Mouse (Mus musculus) thymus, postnatal 14 days (tissue): Measurements from ENCODE around the gene Csrnp1.
A peak's percentile ranks its signal among the peaks of the same experiment; 100 is the strongest.

ENCODE experiments used
- DNase-seq: peaks from one replicate; pipeline ENCODE4 v3.0.0; 2021

Gene Csrnp1

DNA sequence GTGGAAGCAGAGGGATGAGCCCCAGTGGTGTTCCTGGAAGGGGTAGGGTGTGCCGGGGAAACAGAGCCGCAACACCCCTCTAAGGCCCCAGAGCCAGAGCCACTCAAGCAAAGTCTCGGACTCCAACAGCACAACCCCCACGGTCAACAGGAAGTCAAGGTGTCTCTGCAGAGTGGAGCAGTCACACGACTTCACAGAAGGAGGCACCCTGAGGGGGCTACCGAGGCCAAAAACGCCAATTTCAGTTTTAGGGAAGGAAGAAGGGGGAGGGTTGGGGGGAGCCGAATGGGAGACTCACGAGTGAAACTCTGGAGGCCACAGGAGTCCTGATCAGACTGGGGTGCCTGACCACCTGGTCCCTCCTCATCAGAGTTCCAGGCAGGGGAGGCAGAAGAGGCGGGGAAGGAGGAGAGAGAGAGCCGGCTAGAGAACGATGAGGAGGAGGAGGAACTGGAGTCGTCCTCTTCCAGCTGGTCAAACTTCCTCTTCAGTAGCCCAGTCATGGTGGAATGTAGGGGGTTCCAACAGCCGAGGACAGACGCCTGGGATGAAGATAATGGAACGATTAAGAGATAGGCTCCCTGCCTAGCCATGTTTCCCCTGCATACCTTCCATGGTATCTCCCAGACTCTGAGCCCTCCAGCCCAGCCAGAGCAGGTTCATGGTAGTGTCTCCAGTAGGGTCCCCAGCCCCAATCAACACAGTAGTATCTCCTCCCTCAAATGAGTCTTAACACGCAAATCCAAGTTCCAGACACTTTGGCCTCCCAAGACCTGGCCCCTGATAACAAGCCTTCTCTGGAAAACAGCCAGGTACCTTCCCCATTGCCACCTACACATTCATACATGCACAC, 7.5 kb downstream of the Csrnp1 start:
- DNase-seq: peak; percentile 65

GRCm38 (mm10) chr9:119975286-119975685, 9.2 kb downstream of the Csrnp1 start:
- DNase-seq: no peak

GRCm38 (mm10) chr9:119974609-119975008, 9.8 kb downstream of the Csrnp1 start:
- DNase-seq: peak; percentile 39

DNA sequence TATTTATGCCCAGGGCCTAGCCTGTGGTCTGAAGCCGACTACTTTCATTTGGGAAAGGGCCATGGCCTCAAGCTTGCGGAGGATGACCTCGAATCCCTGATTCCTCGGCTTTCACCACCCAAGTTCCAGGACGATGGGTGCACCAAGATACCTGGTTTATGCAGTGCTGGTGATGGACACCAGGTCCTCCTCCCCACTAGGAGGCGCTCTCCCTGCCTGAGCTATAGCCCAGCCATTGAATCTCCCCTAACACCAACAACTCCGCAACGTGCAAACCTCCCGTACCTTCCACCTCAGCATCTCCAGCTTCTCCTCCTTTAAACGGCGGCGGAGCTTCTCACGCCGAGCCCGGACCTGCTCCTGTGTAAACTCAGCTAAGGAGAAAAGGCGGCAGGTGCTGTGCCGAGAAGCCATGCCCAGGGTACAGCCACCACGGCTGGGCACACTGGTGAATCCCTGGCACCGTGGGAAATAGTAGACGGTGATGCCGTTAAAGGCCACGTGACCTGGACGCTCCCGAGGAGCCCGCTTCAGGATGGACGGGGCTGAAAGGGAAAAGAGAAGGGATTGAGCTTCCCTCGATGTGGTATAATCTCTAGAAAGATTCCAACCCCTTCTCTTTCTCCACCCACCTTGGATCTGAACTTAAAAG, 10.5 kb downstream of the Csrnp1 start:
- peak; percentile 60 for DNase-seq

GRCm38 (mm10) chr9:119973281-119973680, 11.2 kb downstream of the Csrnp1 start:
- no peak for DNase-seq

DNA sequence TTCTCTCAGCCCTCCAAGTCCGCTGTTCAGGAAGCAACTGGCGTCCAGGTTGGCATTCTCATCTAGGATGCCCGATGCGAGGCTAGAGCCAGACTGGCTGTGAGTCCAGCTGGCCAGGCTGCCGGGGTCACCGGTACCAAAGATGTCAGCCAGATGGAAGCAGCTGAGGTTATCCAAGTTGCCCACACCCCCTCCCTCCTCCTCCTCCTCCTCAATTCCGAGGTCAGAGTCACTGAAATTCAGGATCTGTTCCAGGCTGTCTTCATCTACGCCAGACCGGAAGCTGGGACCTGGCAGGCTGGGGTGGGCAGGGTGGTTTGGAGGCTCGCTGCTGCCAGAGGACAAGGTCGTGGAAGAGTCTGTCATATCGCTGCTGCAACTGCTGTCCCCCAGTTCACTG, 11.9 kb downstream of the Csrnp1 start:
- no peak for DNase-seq

GRCm38 (mm10) chr9:119972166-119972565, 12.3 kb downstream of the Csrnp1 start:
- no peak for DNase-seq

GRCm38 (mm10) chr9:119970763-119971656, 13.4 kb downstream of the Csrnp1 start:
- DNase-seq: no peak

- peak; percentile 64 for DNase-seq
Measured at GRCm38 (mm10) chr9:119970221-119970620, 14.2 kb downstream of the Csrnp1 start.

- no peak for DNase-seq
Measured at GRCm38 (mm10) chr9:119969811-119970210, 14.6 kb downstream of the Csrnp1 start.

GRCm38 (mm10) chr9:119966221-119966910, 18.1 kb downstream of the Csrnp1 start:
- DNase-seq: no peak

DNA sequence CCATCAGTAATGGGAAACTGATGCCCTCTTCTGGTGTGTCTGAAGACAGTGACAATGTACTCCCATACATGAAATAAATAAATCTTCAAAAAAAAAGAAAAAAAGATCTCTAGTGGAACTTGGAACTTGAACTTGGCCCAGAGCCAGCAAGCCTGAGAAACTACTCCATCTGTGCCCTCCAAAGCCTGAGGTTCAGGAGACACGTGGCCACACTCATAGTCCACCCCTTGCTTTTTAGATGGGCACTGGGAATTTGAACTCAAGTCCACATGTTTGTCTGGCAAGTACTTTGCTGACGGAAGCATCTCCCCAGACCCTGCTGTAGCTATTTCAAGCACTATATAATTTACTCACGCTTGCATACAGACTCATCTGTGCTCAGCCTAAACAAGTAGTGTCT, 19.3 kb downstream of the Csrnp1 start:
- DNase-seq: no peak

- DNase-seq: no peak
Measured at GRCm38 (mm10) chr9:119964206-119964605, 20.3 kb downstream of the Csrnp1 start.

GRCm38 (mm10) chr9:119962987-119963667, 21.3 kb downstream of the Csrnp1 start:
- DNase-seq: peak; percentile 86

DNA sequence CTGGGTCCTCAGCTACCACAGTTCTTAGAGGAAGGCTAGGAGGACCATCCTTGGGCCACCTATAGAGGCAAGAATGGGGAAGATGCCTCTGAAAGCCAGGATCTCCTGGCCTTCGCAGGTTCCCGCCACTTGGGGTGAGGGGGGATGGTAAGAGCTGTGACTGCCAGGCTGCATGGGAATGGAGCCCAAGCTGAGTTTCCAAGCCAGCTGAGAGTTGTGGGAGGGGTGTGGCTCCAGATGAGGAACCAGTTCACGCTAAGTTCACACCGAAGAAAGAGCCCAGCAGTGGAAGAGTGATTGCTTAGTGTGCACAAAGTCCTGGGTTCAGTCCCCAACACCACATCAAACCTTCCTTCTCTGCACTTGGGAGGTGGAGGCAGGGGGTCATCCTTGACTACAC, 22.2 kb downstream of the Csrnp1 start:
- no peak for DNase-seq

DNA sequence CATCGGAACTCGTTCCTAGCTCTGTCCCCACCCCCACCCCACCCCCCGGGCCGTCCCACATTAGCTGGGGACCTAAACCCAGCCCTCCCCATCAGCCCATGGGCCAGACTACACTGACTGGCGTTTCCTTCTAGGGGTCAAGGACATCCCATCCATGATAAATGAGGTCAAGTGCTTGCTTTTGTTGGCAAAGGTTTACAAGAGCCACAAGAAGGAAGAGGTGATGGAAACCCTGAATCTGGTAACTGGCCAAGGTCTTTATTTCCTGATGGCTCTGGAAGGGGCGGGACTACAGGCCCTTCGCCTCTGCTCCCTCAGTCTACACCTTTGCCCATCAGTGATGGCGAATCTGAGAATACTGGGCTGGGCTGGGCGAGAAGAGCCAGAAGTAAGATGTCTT, 25.6 kb downstream of the Csrnp1 start:
- DNase-seq: no peak

GRCm38 (mm10) chr9:119951388-119951787, 33.1 kb downstream of the Csrnp1 start:
- DNase-seq: no peak

DNA sequence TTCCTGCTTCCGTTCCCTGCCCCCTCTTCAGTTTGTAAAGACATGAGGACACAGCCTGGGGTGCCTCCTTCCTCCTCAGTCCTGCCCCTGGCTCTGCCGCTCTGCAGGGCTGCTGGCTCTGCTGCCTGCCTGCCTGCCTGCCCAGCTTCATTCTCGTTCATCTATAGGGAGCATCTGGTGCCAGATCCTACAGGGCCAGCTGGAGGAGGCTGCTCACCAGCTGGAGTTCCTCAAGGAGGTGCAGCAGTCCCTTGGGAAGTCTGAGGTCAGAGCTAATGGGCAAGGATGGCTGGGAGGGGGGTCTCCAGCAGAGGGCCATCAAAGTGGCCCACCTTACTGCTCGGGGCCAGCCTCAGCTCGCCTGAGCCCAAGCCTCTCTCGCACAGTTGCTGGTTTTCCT, 34.0 kb downstream of the Csrnp1 start:
- no peak for DNase-seq

- DNase-seq: no peak
Measured at GRCm38 (mm10) chr9:119948804-119949203, 35.7 kb downstream of the Csrnp1 start.

GRCm38 (mm10) chr9:119945173-119945900, 39.1 kb downstream of the Csrnp1 start:
- DNase-seq: peak; percentile 73

DNA sequence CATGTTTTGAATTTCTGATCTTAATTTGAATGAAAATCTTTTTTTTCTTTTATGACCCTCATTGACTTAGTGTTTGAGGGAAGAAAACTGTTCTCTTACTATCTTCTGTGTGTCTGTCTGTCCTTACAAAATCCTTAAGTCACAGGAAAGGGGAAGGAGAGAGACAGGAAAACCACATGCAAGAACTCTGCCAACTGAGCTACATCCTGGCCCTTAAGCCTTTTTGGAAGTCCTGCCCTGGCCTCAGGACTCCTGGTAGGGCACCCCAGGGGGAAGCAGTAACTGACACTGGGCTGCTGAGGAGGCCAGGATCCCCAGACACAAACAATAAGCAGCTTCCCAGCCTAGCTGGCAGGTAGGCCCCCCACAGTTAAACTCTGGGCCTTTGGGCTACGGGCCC, 41.1 kb downstream of the Csrnp1 start:
- DNase-seq: no peak
